Mouse (Mus musculus): Measurements from ENCODE around the gene Fgf22.

The Fgf22 gene

GRCm38 (mm10) chr10:79793738-79794490 is 39.0 kb downstream of the Fgf22 start:
- no peak for DNase-seq

GRCm38 (mm10) chr10:79794491-79794931 is 39.6 kb downstream of the Fgf22 start:
- no peak for DNase-seq

- DNase-seq: no peak
These were observed 41.0 kb downstream of the Fgf22 start for GRCm38 (mm10) chr10:79795905-79796304.

GRCm38 (mm10) chr10:79797326-79797725 is 42.5 kb downstream of the Fgf22 start:
- no peak for DNase-seq

DNA sequence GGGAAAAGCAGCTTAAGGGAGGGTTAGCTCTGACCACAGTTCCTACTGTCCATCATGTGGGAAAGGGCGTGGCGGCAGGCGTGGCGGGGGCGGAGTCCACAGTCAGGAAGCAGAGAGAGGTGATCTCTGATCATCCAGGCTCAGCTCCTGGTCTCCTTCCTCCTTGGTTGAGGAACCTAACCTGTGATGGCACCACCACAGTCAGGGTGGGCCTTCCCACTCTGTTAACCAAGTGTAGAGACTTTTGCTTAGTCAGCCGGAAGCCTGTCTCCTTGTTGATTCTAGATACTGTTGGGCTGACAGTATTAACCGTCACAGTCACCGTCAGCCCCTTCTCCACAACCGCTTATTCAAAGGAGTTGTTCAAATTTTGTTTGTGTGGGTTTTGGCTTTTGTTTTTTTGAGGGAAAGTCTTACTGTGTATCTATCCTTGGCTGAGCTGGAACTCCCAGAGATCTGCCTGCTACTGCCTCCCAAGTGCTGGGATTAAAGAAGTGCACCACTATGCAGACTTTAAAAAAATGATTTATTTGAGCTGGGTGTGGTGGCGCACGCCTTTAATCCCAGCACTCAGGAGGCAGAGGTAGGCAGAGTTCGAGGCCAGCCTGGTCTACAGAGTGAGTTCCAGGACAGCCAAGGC is 43.5 kb downstream of the Fgf22 start:
- DNase-seq: no peak

GRCm38 (mm10) chr10:79800508-79800907 is 45.6 kb downstream of the Fgf22 start:
- no peak for DNase-seq

- DNase-seq: no peak
These were observed 47.0 kb downstream of the Fgf22 start for GRCm38 (mm10) chr10:79801837-79802236.

DNA sequence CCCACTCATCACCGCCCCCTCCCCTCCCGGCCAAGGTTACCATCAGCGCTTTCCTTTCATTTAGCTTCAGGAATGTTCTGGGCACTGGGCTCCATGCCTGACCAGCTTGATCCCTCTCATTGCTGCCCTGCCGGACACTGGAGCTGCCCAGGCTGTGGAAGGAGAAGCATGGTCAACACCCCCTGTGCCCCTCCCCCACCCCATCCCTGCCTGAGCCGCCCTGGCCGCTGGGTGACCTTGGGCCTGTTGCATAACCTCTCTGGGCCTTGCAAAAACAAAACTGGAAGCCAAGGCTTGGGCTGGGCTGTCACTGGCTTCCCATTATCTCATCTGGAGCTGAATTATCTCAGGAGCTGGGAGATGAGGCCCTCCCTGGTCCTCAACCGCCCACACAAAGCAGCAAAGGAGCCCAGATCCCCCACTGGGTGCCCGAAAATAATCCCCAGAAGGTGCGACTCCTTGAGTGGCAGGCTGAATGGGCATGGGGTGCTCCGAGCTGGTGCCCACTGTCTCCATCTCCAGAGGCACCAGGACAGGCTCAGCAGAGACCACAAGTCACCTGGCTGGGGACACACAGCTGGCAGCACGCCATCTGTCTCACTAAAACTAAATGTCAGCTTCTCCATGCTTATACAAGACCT is 47.6 kb downstream of the Fgf22 start:
- peak; percentile 57 for DNase-seq

DNA sequence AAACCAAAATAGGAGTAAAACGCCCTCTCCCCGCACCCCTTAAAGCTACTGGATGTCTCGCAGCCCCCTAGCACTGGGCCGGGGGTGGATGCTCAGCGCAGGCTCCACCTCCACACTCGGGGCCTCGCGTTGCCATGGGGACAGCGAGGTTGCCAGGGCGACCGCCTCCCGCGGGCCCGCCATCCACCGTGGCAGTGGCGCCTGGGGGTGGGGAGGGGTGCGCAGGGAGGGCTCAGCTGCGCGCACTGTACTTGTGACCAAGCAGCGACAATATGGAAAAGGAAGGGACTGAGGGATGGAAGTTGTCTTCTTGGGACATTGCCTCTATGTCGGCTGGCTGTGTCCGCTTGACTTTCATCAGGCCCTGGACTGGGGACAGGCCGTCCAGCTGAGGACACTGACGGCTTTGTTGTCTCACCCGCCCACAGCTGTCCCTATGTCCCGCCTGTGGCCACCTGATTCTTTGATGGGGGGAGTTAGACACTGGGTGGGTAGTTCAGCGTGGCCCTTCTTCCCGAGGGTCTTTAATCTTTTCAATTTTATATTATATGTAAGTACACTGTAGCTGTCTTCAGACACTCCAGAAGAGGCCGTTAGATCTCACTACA is 48.9 kb downstream of the Fgf22 start:
- peak; percentile 95 for DNase-seq

DNA sequence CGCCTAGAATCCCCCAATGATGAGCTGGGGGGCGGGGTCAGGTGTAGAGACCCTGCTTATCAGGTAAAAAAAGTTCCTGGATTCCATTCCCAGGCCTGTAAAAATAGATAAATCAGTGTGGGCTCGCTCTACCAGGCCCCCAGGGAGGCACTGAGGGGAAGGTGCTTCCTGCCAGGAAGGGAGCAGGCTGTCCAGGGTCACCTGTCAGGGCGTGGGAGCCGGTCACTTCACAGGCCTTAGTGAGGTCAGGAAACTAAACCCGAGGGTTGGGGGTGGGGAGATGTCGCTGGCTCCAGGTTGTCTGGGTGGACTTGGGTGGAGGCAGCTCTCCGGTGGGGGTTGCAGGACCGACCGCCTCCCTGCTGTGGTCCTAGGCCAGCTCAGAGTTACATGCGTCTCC is 50.8 kb downstream of the Fgf22 start:
- no peak for DNase-seq

DNA sequence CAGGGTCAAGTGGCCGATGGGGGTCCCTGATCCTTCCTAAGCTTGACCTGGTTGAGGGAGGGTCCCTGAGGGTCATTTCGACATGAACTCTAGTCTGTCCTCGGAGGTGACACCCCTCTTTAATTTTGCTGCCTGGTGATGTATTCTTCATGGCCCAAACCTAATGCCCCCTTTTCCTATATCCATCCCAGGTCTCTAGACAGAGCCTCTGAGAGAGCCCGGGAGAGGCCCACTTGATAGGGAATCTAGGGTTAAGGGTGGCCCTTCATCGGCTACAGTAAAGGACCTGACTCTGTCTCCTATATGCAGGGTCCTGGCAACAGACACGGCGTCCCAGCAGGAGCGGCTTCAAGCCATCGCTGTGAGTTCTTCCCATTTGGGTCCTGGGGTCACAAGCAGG is 51.5 kb downstream of the Fgf22 start:
- no peak for DNase-seq

DNA sequence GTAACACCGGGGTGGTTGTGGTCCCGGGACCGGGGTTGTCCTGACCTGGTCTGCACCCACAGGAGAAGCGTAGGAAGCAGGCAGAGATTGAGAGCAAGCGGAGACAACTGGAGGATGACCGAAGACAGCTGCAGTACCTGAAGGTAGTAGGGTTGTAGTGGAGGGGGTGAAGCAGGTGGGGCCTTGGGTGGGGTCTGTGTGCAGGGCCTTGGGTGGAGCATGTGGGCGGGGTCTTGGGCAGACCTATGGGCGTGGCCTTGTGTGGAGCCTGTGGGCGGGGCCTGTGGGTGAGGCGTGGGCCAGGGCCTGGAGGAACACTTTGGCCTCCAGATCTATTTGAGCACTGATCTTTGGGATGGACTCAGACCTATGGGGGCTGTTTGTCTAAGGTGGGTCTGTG is 52.1 kb downstream of the Fgf22 start:
- DNase-seq: no peak

GRCm38 (mm10) chr10:79807826-79808225 is 53.0 kb downstream of the Fgf22 start:
- DNase-seq: no peak

All from right cerebral cortex, postnatal 14 days (tissue).